Mouse (Mus musculus): ENCODE data around the gene Spcs2. TPM values are rescaled to one million over a fixed set of nuclear protein-coding genes. Genes with fewer than 3 reads are reported as not detected.

Spcs2 gene
- polyA plus RNA-seq, 1 experiment from 2014 or later: 345 TPM

GRCm38 (mm10) chr7:99890168-99890755 lies 27.0 kb upstream of the Spcs2 start:
- H3K4me1 ChIP-seq: no peaks in the 10 kb centered on the region
- no peak overlapping the region for H3K27ac ChIP-seq
- H3K9ac ChIP-seq: no peak overlapping the region
- WGBS: 58% methylated on average over 3 of the region's 3 CpGs
- H3K27me3 ChIP-seq: no peaks in the 10 kb centered on the region
- no peak overlapping the region for H3K4me3 ChIP-seq
- no peak for ATAC-seq (ENCODE audit: insufficient number of reproducible peaks, insufficient read depth, low FRiP score, low TSS enrichment)
- no peaks in the 10 kb centered on the region for H3K9me3 ChIP-seq
- no peaks in the 10 kb centered on the region for H3K36me3 ChIP-seq
- no peak overlapping the region for H3K4me2 ChIP-seq (replicated peaks)

DNA sequence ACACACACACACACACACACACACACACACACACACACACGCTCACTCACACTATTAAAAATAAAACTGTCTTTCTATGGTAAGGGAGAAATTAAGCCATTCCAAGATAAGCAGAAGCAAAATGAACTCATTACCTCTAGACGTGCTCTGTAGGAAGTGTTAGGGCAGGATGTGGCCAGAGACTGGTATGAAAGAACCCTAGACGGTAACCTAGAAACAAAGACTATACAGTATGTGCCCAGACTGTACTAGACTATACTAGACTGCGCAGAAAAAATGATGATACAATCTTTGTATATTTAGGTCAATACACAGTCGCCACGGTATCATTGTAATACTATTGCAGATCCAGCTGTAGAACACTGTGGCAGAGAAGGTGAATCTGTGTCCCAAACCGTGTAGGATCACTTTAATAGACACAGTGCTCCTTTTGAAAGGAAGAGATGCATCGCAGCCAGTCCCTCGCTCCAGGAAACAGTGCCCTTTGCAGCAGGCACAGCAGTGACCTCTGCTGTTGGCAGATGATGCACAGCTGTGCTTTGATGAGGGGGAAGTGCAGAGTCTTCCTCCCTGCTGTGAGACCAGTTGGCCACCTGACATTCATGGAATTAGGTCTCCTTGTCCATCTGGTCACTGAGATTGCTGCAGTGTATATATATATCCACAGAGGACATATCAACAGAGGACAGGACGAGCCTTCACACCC lies 26.1 kb upstream of the Spcs2 start:
- 43% methylated on average over 10 of the region's 10 CpGs for WGBS
- Histone ChIP-seq H3K4me3 (no peak overlapping the region), H3K9ac (no peak overlapping the region), H3K4me2 (replicated peaks) (no peak overlapping the region), H3K36me3 (no peaks in the 10 kb centered on the region), H3K9me3 (no peaks in the 10 kb centered on the region), H3K27ac (no peak overlapping the region), H3K4me1 (no peaks in the 10 kb centered on the region), H3K27me3 (no peaks in the 10 kb centered on the region)
- no peak for ATAC-seq (ENCODE audit: insufficient number of reproducible peaks, insufficient read depth, low FRiP score, low TSS enrichment)

GRCm38 (mm10) chr7:99887743-99888142 lies 24.5 kb upstream of the Spcs2 start:
- Histone ChIP-seq H3K9me3 (no peaks in the 10 kb centered on the region), H3K4me2 (replicated peaks) (no peak overlapping the region), H3K4me3 (no peak overlapping the region), H3K4me1 (no peaks in the 10 kb centered on the region), H3K27ac (no peak overlapping the region), H3K27me3 (no peaks in the 10 kb centered on the region), H3K9ac (no peak overlapping the region), H3K36me3 (no peaks in the 10 kb centered on the region)
- ATAC-seq (ENCODE audit: insufficient number of reproducible peaks, insufficient read depth, low FRiP score, low TSS enrichment): no peak

- H3K27me3 ChIP-seq: no peaks in the 10 kb centered on the region
- no peak for ATAC-seq (ENCODE audit: insufficient number of reproducible peaks, insufficient read depth, low FRiP score, low TSS enrichment)
- no peaks in the 10 kb centered on the region for H3K9me3 ChIP-seq
- WGBS: 81% methylated on average over 2 of the region's 2 CpGs
- no peak overlapping the region for H3K9ac ChIP-seq
- H3K4me3 ChIP-seq: no peak overlapping the region
- H3K27ac ChIP-seq: no peak overlapping the region
- H3K36me3 ChIP-seq: no peaks in the 10 kb centered on the region
- no peak overlapping the region for H3K4me2 ChIP-seq (replicated peaks)
- no peaks in the 10 kb centered on the region for H3K4me1 ChIP-seq
Measured at GRCm38 (mm10) chr7:99887230-99887735, 24.0 kb upstream of the Spcs2 start.

- Histone ChIP-seq H3K4me2 (replicated peaks) (no peak overlapping the region), H3K36me3 (no peaks in the 10 kb centered on the region), H3K9ac (no peak overlapping the region), H3K9me3 (no peaks in the 10 kb centered on the region), H3K27ac (no peak overlapping the region), H3K4me1 (no peaks in the 10 kb centered on the region), H3K4me3 (no peak overlapping the region), H3K27me3 (no peaks in the 10 kb centered on the region)
- WGBS: 74% methylated on average over 2 of the region's 2 CpGs
- no peak for ATAC-seq (ENCODE audit: insufficient number of reproducible peaks, insufficient read depth, low FRiP score, low TSS enrichment)
Measured at GRCm38 (mm10) chr7:99878254-99878653, 15.0 kb upstream of the Spcs2 start.

GRCm38 (mm10) chr7:99876345-99876744 lies 13.1 kb upstream of the Spcs2 start:
- no peak for ATAC-seq (ENCODE audit: insufficient number of reproducible peaks, insufficient read depth, low FRiP score, low TSS enrichment)
- no peaks in the 10 kb centered on the region for H3K9me3 ChIP-seq
- no peak overlapping the region for H3K4me2 ChIP-seq (replicated peaks)
- H3K36me3 ChIP-seq: no peaks in the 10 kb centered on the region
- 0% methylated on average over 3 of the region's 3 CpGs for WGBS
- H3K9ac ChIP-seq: 0 out of 2 replicates have a peak overlapping the region, but pooled peaks have one; percentile 11
- no peak overlapping the region for H3K27ac ChIP-seq
- no peaks in the 10 kb centered on the region for H3K27me3 ChIP-seq
- H3K4me1 ChIP-seq: no peaks in the 10 kb centered on the region
- no peak overlapping the region for H3K4me3 ChIP-seq

DNA sequence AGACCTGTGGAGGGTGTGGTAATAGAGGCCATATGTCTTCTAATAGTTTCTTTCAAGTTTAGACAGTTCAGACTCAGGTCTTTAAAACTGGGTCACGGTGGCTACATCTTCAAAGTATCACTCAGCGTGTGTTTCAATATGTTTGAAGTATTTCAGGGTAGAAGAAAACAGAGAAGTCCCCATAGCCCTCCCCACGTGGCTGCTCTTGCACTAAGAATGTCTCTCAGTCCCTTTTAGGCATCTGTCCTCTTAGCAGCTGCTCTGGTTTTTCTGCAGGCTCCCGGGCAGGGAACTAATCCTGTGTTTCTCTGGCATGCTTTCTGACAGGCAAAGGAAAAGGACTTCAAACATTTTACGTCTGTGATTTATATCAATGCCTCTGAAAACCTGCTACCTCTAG lies 12.6 kb upstream of the Spcs2 start:
- H3K4me2 ChIP-seq (replicated peaks): no peak overlapping the region
- no peaks in the 10 kb centered on the region for H3K27me3 ChIP-seq
- 37% methylated on average over 5 of the region's 5 CpGs for WGBS
- no peak overlapping the region for H3K4me3 ChIP-seq
- no peaks in the 10 kb centered on the region for H3K36me3 ChIP-seq
- no peaks in the 10 kb centered on the region for H3K9me3 ChIP-seq
- no peak overlapping the region for H3K27ac ChIP-seq
- H3K9ac ChIP-seq: no peak overlapping the region
- H3K4me1 ChIP-seq: no peaks in the 10 kb centered on the region
- no peak for ATAC-seq (ENCODE audit: insufficient number of reproducible peaks, insufficient read depth, low FRiP score, low TSS enrichment)

- no peaks in the 10 kb centered on the region for H3K9me3 ChIP-seq
- no peaks in the 10 kb centered on the region for H3K36me3 ChIP-seq
- no peak overlapping the region for H3K9ac ChIP-seq
- 81% methylated on average over 6 of the region's 6 CpGs for WGBS
- no peak overlapping the region for H3K27ac ChIP-seq
- no peak overlapping the region for H3K4me3 ChIP-seq
- no peaks in the 10 kb centered on the region for H3K27me3 ChIP-seq
- ATAC-seq (ENCODE audit: insufficient number of reproducible peaks, insufficient read depth, low FRiP score, low TSS enrichment): no peak
- H3K4me1 ChIP-seq: no peaks in the 10 kb centered on the region
- no peak overlapping the region for H3K4me2 ChIP-seq (replicated peaks)
Measured at GRCm38 (mm10) chr7:99873965-99874364, 10.7 kb upstream of the Spcs2 start.

DNA sequence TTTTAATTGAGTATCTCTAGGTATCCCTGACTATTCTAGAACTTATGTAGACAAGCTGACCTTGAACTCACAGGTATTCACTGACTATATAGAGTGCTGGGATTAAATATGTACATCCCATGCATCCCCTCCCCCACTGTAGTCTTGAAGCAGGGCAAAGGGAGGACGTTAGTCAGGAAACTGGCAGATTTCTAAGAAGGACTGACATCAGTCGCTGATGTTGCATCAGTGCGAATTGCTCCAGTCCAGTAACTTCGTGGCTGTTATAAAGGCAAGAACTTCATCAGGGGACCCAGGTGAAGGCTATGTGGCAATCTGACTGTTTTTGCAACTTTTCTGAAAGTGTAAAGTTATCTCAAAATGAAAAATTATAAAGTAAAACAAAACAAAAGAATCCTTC lies 6.0 kb upstream of the Spcs2 start:
- Histone ChIP-seq H3K4me3 (no peak overlapping the region), H3K27me3 (no peaks in the 10 kb centered on the region), H3K4me2 (replicated peaks) (no peak overlapping the region), H3K4me1 (peaks cover 4% of the 10 kb centered on the region; the same call in 1 of the 2 replicates), H3K27ac (no peak overlapping the region), H3K9ac (no peak overlapping the region), H3K36me3 (no peaks in the 10 kb centered on the region), H3K9me3 (no peaks in the 10 kb centered on the region)
- no peak for ATAC-seq (ENCODE audit: insufficient number of reproducible peaks, insufficient read depth, low FRiP score, low TSS enrichment)
- WGBS: 70% methylated on average over 4 of the region's 4 CpGs

DNA sequence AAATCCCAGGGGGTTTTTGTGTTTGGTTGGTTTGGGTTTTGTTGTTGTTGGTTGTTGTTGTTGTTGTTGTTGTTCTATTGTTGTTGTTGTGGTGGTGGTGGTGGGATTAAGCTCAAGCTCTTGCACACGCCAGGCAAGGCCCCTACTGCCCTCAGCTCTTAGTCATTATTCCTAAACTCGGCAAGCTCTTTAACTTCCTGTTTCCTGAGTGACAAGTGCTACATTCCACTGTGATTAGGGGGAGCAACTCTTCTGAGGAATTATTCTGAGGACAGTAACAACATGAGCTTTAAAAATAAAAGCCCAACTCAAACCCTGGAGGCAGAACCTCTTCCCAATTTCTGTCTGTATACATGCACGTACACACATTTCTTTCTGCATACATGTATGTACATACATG lies 2.0 kb upstream of the Spcs2 start:
- H3K27ac ChIP-seq: no peak overlapping the region
- no peak overlapping the region for H3K4me3 ChIP-seq
- 39% methylated on average over 3 of the region's 3 CpGs for WGBS
- no peaks in the 10 kb centered on the region for H3K9me3 ChIP-seq
- ATAC-seq (ENCODE audit: insufficient number of reproducible peaks, insufficient read depth, low FRiP score, low TSS enrichment): no peak
- no peak overlapping the region for H3K4me2 ChIP-seq (replicated peaks)
- peaks cover 4% of the 10 kb centered on the region; the same call in 1 of the 2 replicates for H3K4me1 ChIP-seq
- no peaks in the 10 kb centered on the region for H3K27me3 ChIP-seq
- no peak overlapping the region for H3K9ac ChIP-seq
- no peaks in the 10 kb centered on the region for H3K36me3 ChIP-seq

- no peak for ATAC-seq (ENCODE audit: insufficient number of reproducible peaks, insufficient read depth, low FRiP score, low TSS enrichment)
- no peaks in the 10 kb centered on the region for H3K27me3 ChIP-seq
- peaks cover 4% of the 10 kb centered on the region; the same call in 1 of the 2 replicates for H3K4me1 ChIP-seq
- no peak overlapping the region for H3K27ac ChIP-seq
- no peak overlapping the region for H3K4me3 ChIP-seq
- H3K36me3 ChIP-seq: no peaks in the 10 kb centered on the region
- WGBS: 67% methylated on average over 11 of the region's 11 CpGs
- no peak overlapping the region for H3K9ac ChIP-seq
- H3K9me3 ChIP-seq: no peaks in the 10 kb centered on the region
- no peak overlapping the region for H3K4me2 ChIP-seq (replicated peaks)
Measured at GRCm38 (mm10) chr7:99864241-99865028, 1.2 kb upstream of the Spcs2 start.

Data from embryonic facial prominence, embryonic 12.5 days (tissue).